Mouse (Mus musculus) bone marrow macrophage, adult 2 months (primary cell): ENCODE results near the gene Ccdc105. TPM values are rescaled to one million over a fixed set of nuclear protein-coding genes. Genes with fewer than 3 reads are reported as not detected.

Experiments
- H3K27ac ChIP-seq: 2 replicates; pipeline ENCODE4 v1.5.1; 2012; ENCODE audit warnings: low read depth, low read length; ENCODE audit not compliant: insufficient read depth
- H3K4me1 ChIP-seq: 2 replicates; pipeline ENCODE4 v1.6.1; 2012; ENCODE audit warnings: low read length; ENCODE audit not compliant: control insufficient read depth, insufficient read depth
- H3K4me3 ChIP-seq: 2 replicates; pipeline ENCODE4 v1.5.1; 2012; ENCODE audit warnings: mild to moderate bottlenecking, low read length, moderate library complexity; ENCODE audit not compliant: insufficient read depth
- CTCF ChIP-seq: IDR thresholded peaks from 2 replicates; pipeline ENCODE4 v1.5.1; 2012; ENCODE audit warnings: low read depth, mild to moderate bottlenecking, low read length, moderate library complexity
- POLR2A ChIP-seq: IDR thresholded peaks from 2 replicates; pipeline ENCODE4 v1.6.1; 2012; ENCODE audit warnings: mild to moderate bottlenecking, low read depth, low read length, borderline replicate concordance
- polyA plus RNA-seq: library from polyadenylated mRNA; stranded (reverse); fragments of >200 nt; gene quantifications from 2 replicates; pipeline ENCODE4 v1.2.4, GENCODE M21; 2012; ENCODE audit not compliant: missing spikeins, insufficient read depth, insufficient read length

The Ccdc105 gene
- polyA plus RNA-seq, 1 experiment = not detected

- Histone ChIP-seq H3K4me1 (no peaks in the 10 kb centered on the region), H3K4me3 (no peak overlapping the region), H3K27ac (no peak overlapping the region)
- no peak for TF ChIP-seq POLR2A
- no peak for TF ChIP-seq CTCF
Measured at GRCm38 (mm10) chr10:78748161-78748560, 4.7 kb downstream of the Ccdc105 start.

DNA sequence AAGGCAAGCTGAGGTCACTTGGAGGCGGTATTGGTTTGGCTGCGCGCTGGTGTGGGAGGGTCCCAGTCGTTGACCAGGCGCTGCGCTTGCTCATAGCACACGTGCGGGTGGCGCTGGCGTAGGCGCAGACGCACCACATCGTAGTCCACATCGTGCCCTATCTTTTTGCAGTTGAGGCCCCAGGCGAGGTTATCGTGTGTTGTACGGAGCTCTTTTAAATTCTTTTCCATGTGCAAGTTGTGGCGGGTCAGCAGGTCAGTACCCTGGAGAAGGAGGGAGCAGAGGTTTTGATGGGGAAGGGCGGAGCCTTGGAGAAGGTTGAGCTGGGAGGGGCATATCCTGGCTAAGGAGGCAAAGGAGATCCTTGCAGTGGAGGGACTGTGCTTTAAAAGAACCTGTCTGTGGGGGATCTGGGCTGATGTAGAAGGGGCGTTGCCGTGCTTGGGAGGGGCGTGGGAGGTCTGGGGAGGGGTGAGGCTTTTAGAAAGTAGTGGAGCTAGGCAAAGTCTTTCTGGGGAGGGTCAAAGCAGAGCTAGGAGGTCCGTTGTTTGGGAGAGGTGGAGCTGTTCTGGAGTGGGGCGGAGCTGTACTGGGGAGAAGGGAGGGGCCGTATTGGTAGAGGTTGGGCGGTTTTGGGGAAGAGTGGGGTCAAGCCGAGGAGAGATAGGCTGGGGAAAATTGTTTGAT lies 5.7 kb downstream of the Ccdc105 start:
- no peak for TF ChIP-seq CTCF
- TF ChIP-seq POLR2A = no peak
- Histone ChIP-seq H3K4me3 (no peak overlapping the region), H3K27ac (no peak overlapping the region), H3K4me1 (no peaks in the 10 kb centered on the region)

DNA sequence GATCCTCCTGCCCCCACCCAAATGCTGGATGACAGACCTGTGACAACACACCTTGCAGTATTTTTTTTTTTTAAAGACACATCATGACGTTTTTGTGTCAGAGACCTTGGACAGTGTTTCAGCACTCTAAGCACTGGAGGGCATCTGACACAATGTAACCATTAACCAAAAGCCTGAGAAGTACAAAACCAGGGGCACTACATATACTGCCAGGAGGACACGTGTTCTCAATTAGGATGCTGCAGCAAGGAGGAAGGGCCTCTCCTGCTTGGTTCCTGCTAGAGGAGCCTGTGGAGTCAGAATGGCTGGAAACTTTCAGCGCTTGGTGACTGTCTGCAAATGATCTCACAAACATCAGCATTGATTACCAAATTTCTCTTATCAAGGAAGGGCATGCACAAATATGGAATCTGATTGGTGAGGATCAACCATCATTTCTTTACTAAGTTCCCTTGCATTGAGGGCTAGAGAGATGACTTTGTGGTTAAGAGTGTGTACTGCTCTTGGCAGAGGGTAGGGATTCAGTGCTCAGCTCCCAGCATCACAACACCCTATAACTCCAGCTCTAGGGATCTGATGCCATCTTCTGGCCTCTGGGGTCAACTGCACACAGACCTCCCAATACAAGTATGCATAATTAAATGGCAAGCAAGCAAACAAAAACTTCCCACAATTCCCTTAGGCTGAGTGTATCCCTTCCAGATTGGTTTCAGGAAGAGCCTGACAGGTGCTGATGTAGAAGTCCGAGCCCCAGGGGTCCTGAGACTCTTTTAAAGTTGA lies 7.2 kb downstream of the Ccdc105 start:
- H3K4me3 ChIP-seq = no peak overlapping the region
- no peak for TF ChIP-seq POLR2A
- no peak for TF ChIP-seq CTCF
- H3K27ac ChIP-seq = no peak overlapping the region
- H3K4me1 ChIP-seq = no peaks in the 10 kb centered on the region

- TF ChIP-seq POLR2A (no peak), CTCF (no peak)
- Histone ChIP-seq H3K4me1 (no peaks in the 10 kb centered on the region), H3K4me3 (no peak overlapping the region), H3K27ac (no peak overlapping the region)
Measured at GRCm38 (mm10) chr10:78743721-78744120, 9.1 kb downstream of the Ccdc105 start.

DNA sequence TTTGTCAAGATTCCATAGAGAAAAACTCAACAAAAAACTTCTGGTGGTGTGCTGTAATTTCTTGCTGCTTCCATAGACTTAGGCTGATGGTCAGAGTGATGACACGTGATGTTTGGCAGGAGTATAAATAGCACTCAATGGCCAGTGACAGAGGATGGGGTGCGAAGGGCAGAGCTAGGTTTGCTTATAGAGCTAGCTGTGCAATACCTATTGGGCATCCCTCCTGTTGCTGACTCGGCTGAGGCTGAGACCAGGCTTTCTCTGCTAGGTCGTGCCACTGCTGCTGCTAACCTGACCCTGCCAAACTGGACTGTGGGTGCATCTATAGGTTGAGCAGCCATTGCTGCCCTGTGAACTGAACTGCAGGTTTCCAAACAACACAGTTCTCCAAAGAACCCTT lies 13.0 kb downstream of the Ccdc105 start:
- H3K27ac ChIP-seq = no peak overlapping the region
- TF ChIP-seq CTCF (no peak), POLR2A (no peak)
- no peaks in the 10 kb centered on the region for H3K4me1 ChIP-seq
- no peak overlapping the region for H3K4me3 ChIP-seq

- Histone ChIP-seq H3K27ac (no peak overlapping the region), H3K4me3 (no peak overlapping the region), H3K4me1 (no peaks in the 10 kb centered on the region)
- no peak for TF ChIP-seq CTCF
- TF ChIP-seq POLR2A = no peak
Measured at GRCm38 (mm10) chr10:78727876-78728275, 25.0 kb downstream of the Ccdc105 start.

GRCm38 (mm10) chr10:78727035-78727434 lies 25.8 kb downstream of the Ccdc105 start:
- Histone ChIP-seq H3K4me1 (no peaks in the 10 kb centered on the region), H3K4me3 (no peak overlapping the region), H3K27ac (no peak overlapping the region)
- TF ChIP-seq POLR2A (no peak), CTCF (no peak)

GRCm38 (mm10) chr10:78723416-78723815 lies 29.4 kb downstream of the Ccdc105 start:
- TF ChIP-seq POLR2A (no peak), CTCF (no peak)
- Histone ChIP-seq H3K4me3 (no peak overlapping the region), H3K4me1 (no peaks in the 10 kb centered on the region), H3K27ac (no peak overlapping the region)

GRCm38 (mm10) chr10:78722654-78723053 lies 30.2 kb downstream of the Ccdc105 start:
- no peak for TF ChIP-seq POLR2A
- TF ChIP-seq CTCF = no peak
- Histone ChIP-seq H3K4me1 (no peaks in the 10 kb centered on the region), H3K4me3 (no peak overlapping the region), H3K27ac (no peak overlapping the region)

DNA sequence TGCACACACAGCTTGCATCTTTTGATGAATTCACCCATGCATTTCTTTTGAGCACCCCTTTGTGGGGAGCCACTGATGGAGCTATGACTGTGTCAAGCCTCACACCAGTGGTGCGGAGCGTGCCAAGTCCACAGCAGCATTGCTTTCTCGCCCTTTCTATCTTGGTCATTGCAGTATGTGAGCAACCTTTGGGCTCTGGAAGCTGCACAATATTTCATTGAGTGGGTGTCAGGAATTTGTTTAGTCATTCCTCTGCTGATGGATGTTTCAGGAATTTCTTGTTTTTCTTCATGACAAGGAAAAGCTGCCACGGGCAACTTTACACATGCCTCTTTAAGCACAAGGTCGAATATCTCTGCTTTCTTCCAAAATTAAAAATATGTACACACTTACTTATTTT lies 30.8 kb downstream of the Ccdc105 start:
- Histone ChIP-seq H3K27ac (no peak overlapping the region), H3K4me3 (no peak overlapping the region), H3K4me1 (no peaks in the 10 kb centered on the region)
- no peak for TF ChIP-seq CTCF
